Mouse (Mus musculus): ENCODE results near the gene Gprasp1. TPM values are rescaled to one million over a fixed set of nuclear protein-coding genes. Genes with fewer than 3 reads are reported as not detected.
"Not testable (repeated sequence)": the region's sequence is repeated elsewhere in the genome, so short reads cannot be mapped to it uniquely, and the experiment has no call there.

The Gprasp1 gene
- polyA plus RNA-seq, 1 experiment: 0.71 TPM

- TF ChIP-seq GATA1 (IDR thresholded peaks at IDR 0.05; ENCODE audit: low read length): no peak
Observed at GRCm38 (mm10) chrX:135805780-135806179, 63.2 kb downstream of the Gprasp1 start.

- no peak for TF ChIP-seq GATA1 (IDR thresholded peaks at IDR 0.05; ENCODE audit: low read length)
Observed at GRCm38 (mm10) chrX:135837896-135838295, 95.4 kb downstream of the Gprasp1 start.

GRCm38 (mm10) chrX:135838521-135839360 is 96.2 kb downstream of the Gprasp1 start, which contains the start of gene Gprasp2:
Gene Gprasp2 (plus strand): TSS chrX:135839034.
- not testable (repeated sequence) for TF ChIP-seq GATA1 (IDR thresholded peaks at IDR 0.05; ENCODE audit: low read length)

Other genes with a start within 250 kb of the Gprasp1 start
- not detected in 2 replicates for gene AV320801, start 248.1 kb upstream of the Gprasp1 start, polyA plus RNA-seq (2012)
- not detected in 2 replicates for gene Nxf7, start 144.0 kb upstream of the Gprasp1 start, polyA plus RNA-seq (2012)
- not detected in 2 replicates for gene Prame, start 115.0 kb upstream of the Gprasp1 start, polyA plus RNA-seq (2012)
- gene Tcp11x2, start 48.9 kb upstream of the Gprasp1 start, polyA plus RNA-seq (2012): not detected in 2 replicates
- not detected in 2 replicates for gene Tmsb15a, start 17.5 kb upstream of the Gprasp1 start, polyA plus RNA-seq (2012)
- 0.39 and 0.54 TPM in 2 replicates for gene Armcx5, start within 50 bp of the Gprasp1 start, polyA plus RNA-seq (2012)
- gene Bhlhb9, start 54.9 kb downstream of the Gprasp1 start, polyA plus RNA-seq (2012): 29.3 and 55.1 TPM in 2 replicates
- not detected in 2 replicates for gene Gprasp2, start 96.3 kb downstream of the Gprasp1 start, polyA plus RNA-seq (2012)